Comparison of ENCODE assay signal across 8 mouse cellular contexts in the genomic region with DNA sequence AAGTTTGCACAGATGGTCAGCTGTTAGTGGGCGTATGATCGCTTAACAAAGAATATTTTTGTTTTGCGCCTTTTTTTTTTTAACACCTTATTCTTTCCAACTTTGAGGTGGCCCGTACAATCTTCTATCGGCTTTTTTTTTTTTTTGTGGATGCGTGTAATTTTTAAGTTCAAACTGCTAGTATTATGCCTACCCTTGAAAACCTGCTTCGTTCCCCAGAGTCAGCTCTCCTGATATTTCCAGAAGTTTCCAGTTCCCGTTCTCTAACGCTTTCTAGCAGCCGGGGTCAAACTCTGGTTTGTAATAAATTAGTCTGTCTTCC. TPM values are rescaled to one million over a fixed set of nuclear protein-coding genes. Genes with fewer than 3 reads are reported as not detected.
DNase-seq lines count a peak whose midpoint lies in the region; ATAC-seq and TF ChIP-seq lines count a peak whose summit lies in the region.

No protein-coding gene starts in this region.

- peaks cover 6% of the 10 kb centered on the region; the same call in 1 of the 2 replicates for H3K36me3 ChIP-seq in kidney, embryonic 14.5 days (ENCODE audit: control insufficient read depth, insufficient read depth, low read length)
- no peaks in the 10 kb centered on the region for H3K36me3 ChIP-seq in hindbrain, embryonic 12.5 days
- H3K36me3 ChIP-seq in midbrain, embryonic 12.5 days: peaks cover 6% of the 10 kb centered on the region; the same call in 1 of the 2 replicates

- peaks cover 4% of the 10 kb centered on the region; the same call in 1 of the 2 replicates for H3K4me1 ChIP-seq in kidney, embryonic 14.5 days (ENCODE audit: control insufficient read depth, insufficient read depth, low read length)
- H3K4me1 ChIP-seq in bone marrow macrophage, adult 2 months (ENCODE audit: control insufficient read depth, insufficient read depth, low read length): 0 out of 2 replicates have a peak, but pooled peaks cover 5% of the 10 kb centered on the region
- peaks cover 9% of the 10 kb centered on the region for H3K4me1 ChIP-seq in hindbrain, embryonic 12.5 days
- H3K4me1 ChIP-seq in midbrain, embryonic 12.5 days: peaks cover 29% of the 10 kb centered on the region

- no peak for TF ChIP-seq CTCF in bone marrow macrophage, adult 2 months (IDR thresholded peaks at IDR 0.05; ENCODE audit: low read depth, low read length)

- H3K27ac ChIP-seq in kidney, embryonic 14.5 days (ENCODE audit: low read depth, low read length): peak overlapping the region; percentile 95
- H3K27ac ChIP-seq in bone marrow macrophage, adult 2 months (ENCODE audit: insufficient read depth, low read depth, low read length): peak overlapping the region; percentile 89
- peak overlapping the region; percentile 64 for H3K27ac ChIP-seq in hindbrain, embryonic 12.5 days
- H3K27ac ChIP-seq in midbrain, embryonic 12.5 days (replicated peaks): peak overlapping the region; percentile 98

- 2% methylated on average over 10 of the region's 10 CpGs for WGBS in kidney, embryonic 14.5 days
- WGBS in hindbrain, embryonic 12.5 days: under 1% methylated on average over 10 of the region's 10 CpGs
- 2% methylated on average over 10 of the region's 10 CpGs for WGBS in midbrain, embryonic 12.5 days

- no peaks in the 10 kb centered on the region for H3K9me3 ChIP-seq in kidney, embryonic 14.5 days (ENCODE audit: control insufficient read depth, low read length)
- no peaks in the 10 kb centered on the region for H3K9me3 ChIP-seq in hindbrain, embryonic 12.5 days (replicated peaks)
- H3K9me3 ChIP-seq in midbrain, embryonic 12.5 days: no peaks in the 10 kb centered on the region

- no peak for ATAC-seq in kidney, embryonic 14.5 days (ENCODE audit: low FRiP score, low TSS enrichment)
- no peak for ATAC-seq in hindbrain, embryonic 12.5 days (ENCODE audit: low FRiP score)
- no peak for ATAC-seq in midbrain, embryonic 12.5 days (ENCODE audit: low FRiP score, low read depth)

- no peak for DNase-seq in kidney, postnatal 25 days
- no peak for DNase-seq in cerebellum, postnatal 10 days
- no peak for DNase-seq in urinary bladder, adult 18-20 months (ENCODE audit: low spot score in 2 of 2)
- no peak for DNase-seq in left cerebral cortex, postnatal 36 days (ENCODE audit: low spot score in 2 of 2)

- H3K9ac ChIP-seq in kidney, embryonic 14.5 days (ENCODE audit: low read depth, low read length): peak overlapping the region; percentile 78
- H3K9ac ChIP-seq in hindbrain, embryonic 12.5 days: peak overlapping the region; percentile 6
- H3K9ac ChIP-seq in midbrain, embryonic 12.5 days (replicated peaks): no peak overlapping the region; the same call in 1 of the 2 replicates

- peak overlapping the region; percentile 72 for H3K4me2 ChIP-seq in kidney, embryonic 14.5 days (replicated peaks; ENCODE audit: low read depth, low read length)
- H3K4me2 ChIP-seq in hindbrain, embryonic 12.5 days (replicated peaks): peak overlapping the region; percentile 83
- H3K4me2 ChIP-seq in midbrain, embryonic 12.5 days (replicated peaks): peak overlapping the region; percentile 74

- intact Hi-C loops in left cerebral cortex, postnatal 36 days (cut with DNase I): loop anchor here (2.0 to 5.0 kb wide), 5 partner anchors 51 to 339 kb away; no protein-coding TSS in a partner anchor

- no peaks in the 10 kb centered on the region for H3K27me3 ChIP-seq in kidney, embryonic 14.5 days (ENCODE audit: control insufficient read depth, insufficient read depth, low read length)
- H3K27me3 ChIP-seq in hindbrain, embryonic 12.5 days: 0 out of 2 replicates have a peak, but pooled peaks cover 5% of the 10 kb centered on the region
- H3K27me3 ChIP-seq in midbrain, embryonic 12.5 days: no peaks in the 10 kb centered on the region

- no peak for TF ChIP-seq POLR2A in bone marrow macrophage, adult 2 months (IDR thresholded peaks at IDR 0.05; ENCODE audit: borderline replicate concordance, low read depth, low read length)

- H3K4me3 ChIP-seq in kidney, embryonic 14.5 days (ENCODE audit: low read length): peak overlapping the region; percentile 72
- H3K4me3 ChIP-seq in bone marrow macrophage, adult 2 months (ENCODE audit: insufficient read depth, low read length): peak overlapping the region; percentile 70
- H3K4me3 ChIP-seq in hindbrain, embryonic 12.5 days: peak overlapping the region; percentile 92
- peak overlapping the region; percentile 93 for H3K4me3 ChIP-seq in midbrain, embryonic 12.5 days

RNA-seq across cellular contexts. Expression of gene Hivep1, which starts 1.0 kb away (rescaled TPM):
- 14.3 and 16.1 TPM in 2 replicates for polyA plus RNA-seq in kidney, embryonic 14.5 days (2014; fragmentation: Nextera tagmentation; extraction: Ambion mirVana)
- 14.3 and 24.2 TPM in 2 replicates for polyA plus RNA-seq in bone marrow macrophage, adult 2 months (2012; ENCODE audit: insufficient read depth, insufficient read length, missing spikeins)
- polyA plus RNA-seq in hindbrain, embryonic 12.5 days (2016; fragmentation: Nextera tagmentation; extraction: Ambion mirVana): 19.0 TPM in 2 replicates
- 17.1 and 18.5 TPM in 2 replicates for polyA plus RNA-seq in midbrain, embryonic 12.5 days (2016; fragmentation: Nextera tagmentation; extraction: Ambion mirVana)
- 10 to 100 TPM; 60.9 to 61.3 TPM for total RNA-seq in left cerebral cortex, postnatal 36 days (2021)
